Mouse (Mus musculus) forebrain, embryonic 15.5 days (tissue): Measurements from ENCODE around the gene Acap2. TPM values are rescaled to one million over a fixed set of nuclear protein-coding genes. Genes with fewer than 3 reads are reported as not detected.

Experiments
- ATAC-seq: fragments of 200-750 bp; cut with Nextera tagmentation; replicated peaks from 2 replicates; pipeline ENCODE4 v1.8.0; 2017; ENCODE audit warnings: mild to moderate bottlenecking, moderate TSS enrichment, moderate library complexity
- H3K27ac ChIP-seq: fragments of 300-500 bp; sonication (generic); replicated peaks from 2 replicates; pipeline ENCODE4 v1.5.1; 2015; ENCODE audit warnings: mild to moderate bottlenecking, inconsistent platforms
- H3K27me3 ChIP-seq: fragments of 300-500 bp; sonication (generic); 2 replicates; pipeline ENCODE4 v1.6.1; 2015; ENCODE audit warnings: inconsistent platforms
- H3K36me3 ChIP-seq: fragments of 300-500 bp; sonication (generic); 2 replicates; pipeline ENCODE4 v1.6.1; 2015; ENCODE audit warnings: mild to moderate bottlenecking, inconsistent platforms
- H3K4me1 ChIP-seq: fragments of 300-500 bp; sonication (generic); 2 replicates; pipeline ENCODE4 v1.6.1; 2015; ENCODE audit warnings: inconsistent platforms
- H3K4me2 ChIP-seq: fragments of 300-500 bp; sonication (generic); replicated peaks from 2 replicates; pipeline ENCODE4 v1.6.1; 2015; ENCODE audit warnings: mild to moderate bottlenecking, inconsistent platforms
- H3K4me3 ChIP-seq: fragments of 300-500 bp; sonication (generic); 2 replicates; pipeline ENCODE4 v1.5.1; 2015; ENCODE audit warnings: mild to moderate bottlenecking, inconsistent platforms
- H3K9ac ChIP-seq: fragments of 300-500 bp; sonication (generic); replicated peaks from 2 replicates; pipeline ENCODE4 v1.6.1; 2015; ENCODE audit warnings: mild to moderate bottlenecking, inconsistent platforms
- H3K9me3 ChIP-seq: fragments of 300-500 bp; sonication (generic); 2 replicates; pipeline ENCODE4 v1.6.1; 2016; ENCODE audit warnings: inconsistent platforms
- WGBS: fragments of 180-500 bp; shearing (Covaris S2); methylation state at CpG from one replicate; pipeline ENCODE4 v1.1.7; 2015; ENCODE audit warnings: mixed read lengths; 5-methylcytosine and 5-hydroxymethylcytosine counted together
- polyA plus RNA-seq: library from polyadenylated mRNA; unstranded; fragments of >200 nt; fragmentation: Nextera tagmentation; extraction: Ambion mirVana; gene quantifications from 2 replicates; pipeline ENCODE4 v1.2.1, GENCODE M21; 2015

The Acap2 gene
- 14.0 and 14.3 TPM in 2 replicates for polyA plus RNA-seq

DNA sequence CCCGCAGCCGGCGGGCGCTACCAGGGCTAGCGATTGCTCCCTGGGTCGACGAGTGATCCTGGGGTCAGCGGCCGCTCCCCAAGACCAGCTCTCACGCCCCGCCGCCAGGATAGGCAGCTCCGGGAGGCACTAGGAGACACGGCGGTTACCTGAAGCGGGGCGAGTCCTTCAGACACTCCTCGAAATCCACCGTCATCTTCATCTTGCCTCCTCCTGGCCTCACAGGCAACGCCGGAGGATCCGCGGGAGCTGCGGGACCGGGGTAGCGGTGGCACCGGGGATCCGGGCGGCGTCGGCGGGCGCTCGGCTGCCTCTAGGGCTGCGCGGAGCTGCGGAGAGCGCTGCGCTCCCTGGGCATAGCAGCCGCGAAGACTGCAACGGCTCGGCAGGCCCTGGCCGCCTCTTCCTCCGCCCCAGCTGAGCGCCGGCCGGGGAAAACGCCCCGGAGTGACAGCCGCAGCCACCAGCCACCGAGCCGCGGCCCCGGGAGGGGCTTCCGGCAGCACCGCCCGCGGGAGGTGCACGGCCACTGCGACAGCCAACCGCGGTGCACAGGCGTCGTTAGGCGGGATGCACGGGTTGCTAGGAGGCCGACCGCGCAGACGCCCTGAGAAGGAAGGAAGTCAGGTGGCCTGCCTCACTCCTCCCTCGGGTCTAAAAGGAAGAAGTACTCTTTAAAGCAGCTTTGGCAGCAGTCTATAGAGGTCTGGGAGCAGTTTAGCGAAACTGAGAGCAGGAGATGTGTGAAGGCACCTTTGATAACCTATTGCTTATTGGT, at the start of gene Acap2:
TSS of gene Acap2 (minus strand) at position 456 of the 778 bp plus-strand sequence.
- Histone ChIP-seq H3K4me3 (peak within 1 kb of the TSS; percentile 95), H3K27me3 (no peaks in the 10 kb centered on the region), H3K9me3 (no peaks in the 10 kb centered on the region), H3K36me3 (no peaks in the 10 kb centered on the region), H3K27ac (peak within 1 kb of the TSS; percentile 96), H3K9ac (peak within 1 kb of the TSS; percentile 93), H3K4me2 (peak within 1 kb of the TSS; percentile 62), H3K4me1 (peaks cover 22% of the 10 kb centered on the region)
- ATAC-seq, result peak; percentile 100
- WGBS, result under 1% methylated on average over 72 of the region's 73 CpGs

DNA sequence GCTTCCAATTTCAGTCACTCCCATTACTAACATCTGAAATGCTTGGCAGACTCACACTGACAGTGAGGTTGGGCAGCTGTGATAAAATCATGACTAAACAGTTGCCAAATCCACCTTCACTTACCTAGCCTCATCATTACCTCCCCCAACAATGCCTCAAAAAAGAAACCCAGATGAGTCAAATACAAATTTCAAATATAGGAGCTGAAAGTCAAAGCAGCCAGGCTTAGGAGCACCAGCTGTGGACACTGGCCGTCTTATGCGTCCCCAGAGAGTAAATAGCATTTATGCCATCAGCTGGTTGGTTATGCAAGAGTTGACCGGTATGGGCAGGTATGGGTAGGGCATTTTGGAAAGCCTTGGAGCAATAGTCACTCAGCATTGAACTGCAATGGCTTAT, 48.4 kb upstream of the Acap2 start:
- Histone ChIP-seq H3K36me3 (peaks cover 10% of the 10 kb centered on the region; the same call in 1 of the 2 replicates), H3K4me3 (no peak overlapping the region), H3K9me3 (no peaks in the 10 kb centered on the region), H3K27ac (no peak overlapping the region), H3K27me3 (no peaks in the 10 kb centered on the region), H3K4me1 (no peaks in the 10 kb centered on the region), H3K4me2 (no peak overlapping the region), H3K9ac (no peak overlapping the region)
- no peak for ATAC-seq
- 95% methylated on average over 3 of the region's 3 CpGs for WGBS

DNA sequence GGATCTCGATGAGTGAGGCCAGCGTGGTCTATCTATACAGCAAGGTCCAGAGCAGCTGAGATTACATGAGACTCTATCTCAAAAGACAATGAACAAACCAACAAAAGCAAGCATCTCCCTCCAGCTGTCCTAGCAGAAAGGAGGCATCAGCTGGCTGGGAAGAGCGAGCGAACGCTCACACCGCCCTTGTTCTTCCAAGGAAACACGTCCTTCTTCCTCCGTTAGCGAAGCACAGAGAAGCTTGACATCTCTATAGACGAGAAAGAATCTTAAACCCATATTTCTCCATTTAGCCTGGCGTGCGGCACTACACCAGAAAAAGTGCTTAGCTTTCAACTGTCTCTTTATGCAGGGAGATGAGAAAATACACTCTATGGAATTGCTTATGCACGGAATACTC, 47.7 kb upstream of the Acap2 start:
- Histone ChIP-seq H3K9ac (no peak overlapping the region), H3K27ac (no peak overlapping the region), H3K4me2 (no peak overlapping the region), H3K36me3 (peaks cover 10% of the 10 kb centered on the region; the same call in 1 of the 2 replicates), H3K4me1 (no peaks in the 10 kb centered on the region), H3K4me3 (no peak overlapping the region), H3K9me3 (no peaks in the 10 kb centered on the region), H3K27me3 (no peaks in the 10 kb centered on the region)
- whole genome bisulfite sequencing, result 87% methylated on average over 13 of the region's 13 CpGs
- ATAC-seq, result no peak

DNA sequence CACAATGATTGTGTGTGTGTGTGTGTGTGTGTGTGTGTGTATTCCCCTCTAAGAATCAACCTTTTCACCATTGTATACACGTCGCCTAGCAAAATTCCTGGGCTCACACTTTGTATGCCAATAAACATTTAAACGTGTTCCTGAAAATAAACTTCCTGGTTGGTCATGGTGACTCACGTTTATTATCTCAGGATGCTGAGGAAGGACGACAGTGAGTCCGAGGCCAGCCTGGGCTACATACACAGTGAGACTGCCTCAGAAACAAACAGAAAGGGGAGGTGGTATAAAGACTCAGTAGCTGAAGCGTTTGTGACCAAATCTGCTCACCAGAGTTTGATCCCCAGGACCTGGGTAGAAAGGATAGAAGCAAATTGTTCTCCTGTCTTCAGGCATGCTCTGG, 46.4 kb upstream of the Acap2 start:
- WGBS, result 80% methylated on average over 7 of the region's 7 CpGs
- peaks cover 5% of the 10 kb centered on the region; the same call in 1 of the 2 replicates for H3K36me3 ChIP-seq
- H3K27ac ChIP-seq, result no peak overlapping the region
- H3K4me2 ChIP-seq, result no peak overlapping the region
- H3K9ac ChIP-seq, result no peak overlapping the region
- no peak overlapping the region for H3K4me3 ChIP-seq
- ATAC-seq, result no peak
- H3K4me1 ChIP-seq, result 0 out of 2 replicates have a peak, but pooled peaks cover 2% of the 10 kb centered on the region
- no peaks in the 10 kb centered on the region for H3K27me3 ChIP-seq
- no peaks in the 10 kb centered on the region for H3K9me3 ChIP-seq

DNA sequence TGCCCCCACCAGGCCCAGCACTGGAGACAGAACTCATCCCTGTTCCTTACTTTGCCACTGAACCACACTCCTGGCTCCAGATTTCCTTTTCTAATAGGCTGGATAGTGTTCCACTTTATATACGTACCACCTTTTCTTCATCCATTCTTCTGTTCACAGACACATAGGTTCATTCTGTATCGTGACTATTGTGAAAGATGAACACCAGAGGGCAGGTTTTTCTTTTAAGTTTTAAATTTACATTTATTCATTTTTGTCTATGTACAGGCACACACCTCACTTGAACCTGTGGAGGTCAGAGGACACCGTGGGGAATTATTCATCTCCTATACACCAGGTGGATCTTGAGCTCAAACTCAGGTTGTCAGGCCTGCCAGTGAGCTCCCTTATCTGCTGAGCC, 43.0 kb upstream of the Acap2 start:
- H3K27ac ChIP-seq, result no peak overlapping the region
- H3K4me1 ChIP-seq, result 0 out of 2 replicates have a peak, but pooled peaks cover 3% of the 10 kb centered on the region
- no peak overlapping the region for H3K4me3 ChIP-seq
- H3K9ac ChIP-seq, result no peak overlapping the region
- no peak for ATAC-seq
- H3K9me3 ChIP-seq, result no peaks in the 10 kb centered on the region
- no peaks in the 10 kb centered on the region for H3K27me3 ChIP-seq
- H3K36me3 ChIP-seq, result no peaks in the 10 kb centered on the region
- 89% methylated on average over 3 of the region's 3 CpGs for WGBS
- no peak overlapping the region for H3K4me2 ChIP-seq

DNA sequence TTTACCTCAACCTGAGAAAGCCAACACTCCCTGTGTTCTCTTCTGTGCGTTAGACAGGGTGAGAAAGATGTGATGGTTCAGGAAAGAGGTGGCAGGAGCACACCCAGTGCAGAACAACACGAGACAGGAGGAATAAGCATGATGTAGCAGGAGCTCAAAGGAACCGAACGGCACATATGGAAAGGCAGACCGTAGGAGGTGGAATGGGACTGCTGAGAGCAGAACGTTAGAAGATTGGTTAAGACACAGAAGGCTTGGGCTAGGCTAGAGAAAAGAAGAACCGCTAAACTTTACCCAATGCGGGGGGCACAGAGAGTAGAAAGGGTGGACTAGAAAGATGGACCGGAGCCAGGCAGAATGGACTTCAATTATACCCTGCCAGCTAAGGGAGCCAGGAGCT, 40.4 kb upstream of the Acap2 start:
- Histone ChIP-seq H3K4me3 (no peak overlapping the region), H3K9me3 (no peaks in the 10 kb centered on the region), H3K27me3 (no peaks in the 10 kb centered on the region), H3K9ac (no peak overlapping the region), H3K36me3 (no peaks in the 10 kb centered on the region), H3K4me2 (no peak overlapping the region), H3K4me1 (0 out of 2 replicates have a peak, but pooled peaks cover 3% of the 10 kb centered on the region), H3K27ac (no peak overlapping the region)
- no peak for ATAC-seq
- WGBS, result 79% methylated on average over 9 of the region's 9 CpGs

DNA sequence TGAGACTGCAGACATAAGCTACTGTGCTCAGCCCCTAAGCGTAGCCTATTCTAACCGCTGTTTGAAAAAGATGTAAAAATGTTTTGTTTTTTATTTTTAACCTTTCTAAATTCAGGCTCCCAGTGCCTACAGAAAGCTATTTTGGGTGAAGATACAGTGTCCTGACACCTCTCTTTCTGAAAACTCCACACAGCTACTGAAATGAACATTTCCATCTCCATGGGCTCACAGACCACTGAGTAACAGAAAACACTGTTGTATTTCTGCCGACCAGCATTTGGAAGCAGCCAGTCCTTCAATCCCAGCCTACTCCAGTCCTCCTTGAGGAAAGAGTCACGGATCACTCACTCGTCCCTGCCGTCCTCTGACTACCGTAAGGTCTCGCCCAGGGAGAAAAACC, 39.5 kb upstream of the Acap2 start:
- no peak for ATAC-seq
- no peak overlapping the region for H3K4me3 ChIP-seq

DNA sequence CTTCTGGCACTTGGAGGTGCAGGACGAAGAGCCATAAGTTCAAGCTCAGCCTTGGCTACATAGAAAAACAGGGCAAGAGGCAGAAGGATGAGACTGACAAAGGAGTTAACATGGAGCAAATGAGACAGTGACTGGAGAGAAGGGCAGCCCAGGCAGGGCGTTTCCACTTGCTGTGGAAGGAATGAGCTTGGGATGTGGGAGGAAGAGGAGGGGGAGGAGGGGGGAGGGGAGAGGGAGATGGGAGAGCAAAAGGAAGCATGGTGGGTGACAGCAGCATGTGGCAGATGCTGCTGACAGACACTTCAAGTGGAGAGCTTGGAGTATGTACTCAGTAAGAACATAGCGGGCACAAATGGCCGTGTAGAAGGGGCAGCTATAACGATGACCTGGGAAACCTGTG, 37.2 kb upstream of the Acap2 start:
- WGBS, result 85% methylated on average over 5 of the region's 5 CpGs
- no peaks in the 10 kb centered on the region for H3K27me3 ChIP-seq
- no peaks in the 10 kb centered on the region for H3K36me3 ChIP-seq
- H3K4me1 ChIP-seq, result peaks cover 12% of the 10 kb centered on the region
- H3K27ac ChIP-seq, result no peak overlapping the region
- H3K4me3 ChIP-seq, result no peak overlapping the region
- ATAC-seq, result no peak
- no peaks in the 10 kb centered on the region for H3K9me3 ChIP-seq
- no peak overlapping the region for H3K4me2 ChIP-seq
- H3K9ac ChIP-seq, result no peak overlapping the region

More for the DNA sequence above, 39.5 kb upstream of the Acap2 start:
- no peaks in the 10 kb centered on the region for H3K9me3 ChIP-seq
- no peak overlapping the region for H3K27ac ChIP-seq
- H3K9ac ChIP-seq, result no peak overlapping the region
- no peaks in the 10 kb centered on the region for H3K36me3 ChIP-seq
- H3K27me3 ChIP-seq, result no peaks in the 10 kb centered on the region
- 0 out of 2 replicates have a peak, but pooled peaks cover 3% of the 10 kb centered on the region for H3K4me1 ChIP-seq
- WGBS, result 94% methylated on average over 8 of the region's 8 CpGs
- no peak overlapping the region for H3K4me2 ChIP-seq

DNA sequence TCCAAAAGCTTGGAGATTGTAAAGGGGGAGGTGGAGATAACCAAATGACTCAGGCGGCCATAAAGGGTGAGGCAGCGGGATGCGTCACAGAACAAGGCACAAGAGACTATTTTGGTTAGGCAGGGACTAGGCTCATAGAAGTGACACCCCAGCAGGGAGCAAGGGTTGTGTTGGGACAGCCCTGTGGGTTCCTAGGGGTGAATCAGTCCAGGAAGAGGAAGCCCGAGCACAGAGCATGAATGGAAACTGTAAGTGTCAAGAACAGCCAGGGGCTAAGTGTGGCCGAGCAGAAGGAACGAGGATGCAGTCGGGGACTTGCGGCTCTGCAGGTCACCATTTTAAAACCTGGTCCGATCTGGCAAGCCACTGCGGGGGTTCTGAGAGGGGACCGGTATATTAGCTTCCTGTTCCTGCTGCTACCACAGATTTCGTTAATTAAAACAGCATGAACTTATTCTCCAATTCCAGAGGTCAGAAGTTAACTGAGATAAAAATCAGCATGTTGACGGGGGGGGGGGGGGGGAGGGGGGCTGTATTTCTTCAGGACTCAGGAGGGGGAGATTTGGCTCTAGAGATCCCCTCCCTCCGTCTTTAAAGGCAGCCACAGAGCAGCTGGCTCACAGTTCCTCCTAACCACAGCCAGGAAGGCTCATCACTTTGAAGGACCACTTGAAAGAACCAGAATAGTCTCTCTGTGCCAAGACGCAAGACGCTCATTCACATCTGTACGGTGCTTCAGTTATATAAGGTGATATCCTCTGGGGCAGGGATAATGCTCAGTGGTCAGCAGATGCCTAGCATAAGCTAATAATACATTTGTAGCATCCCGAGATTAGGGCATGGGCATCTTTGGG, 34.6 kb upstream of the Acap2 start:
- H3K9me3 ChIP-seq, result no peaks in the 10 kb centered on the region
- 36% methylated on average over 18 of the region's 18 CpGs for WGBS

DNA sequence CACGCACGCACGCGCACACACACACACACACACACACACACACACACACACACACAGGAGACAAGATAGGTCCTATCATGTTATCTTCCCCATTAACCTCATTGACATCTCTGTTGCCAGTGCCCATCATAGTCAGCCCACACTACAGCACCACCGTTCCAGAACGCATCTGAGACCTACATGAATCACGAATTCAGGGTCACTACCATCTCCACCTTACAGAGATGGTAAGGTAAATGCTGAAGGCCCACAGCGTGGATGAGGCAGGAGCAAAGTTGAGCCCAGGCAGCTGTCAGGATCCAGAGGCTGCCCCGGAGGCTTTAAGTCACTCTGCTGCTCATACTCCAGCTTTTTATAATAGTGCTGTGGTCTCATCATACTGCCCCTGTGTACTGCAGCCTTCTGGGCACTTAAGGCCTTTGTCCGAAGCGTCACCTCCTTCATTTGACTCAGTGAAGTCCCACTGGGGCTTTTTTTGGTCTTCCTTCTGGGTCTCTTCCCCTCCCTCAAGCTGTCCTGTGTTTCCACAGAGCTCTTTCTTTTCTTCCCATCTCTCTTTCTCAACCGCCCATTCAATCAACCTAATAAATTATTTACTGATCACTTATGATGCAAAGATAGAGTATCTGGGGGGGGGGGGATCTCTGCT, 33.9 kb upstream of the Acap2 start:
- ATAC-seq, result no peak
- H3K4me1 ChIP-seq, result peaks cover 13% of the 10 kb centered on the region
- H3K36me3 ChIP-seq, result no peaks in the 10 kb centered on the region
- H3K9me3 ChIP-seq, result no peaks in the 10 kb centered on the region
- WGBS, result 80% methylated on average over 12 of the region's 12 CpGs
- no peak overlapping the region for H3K4me2 ChIP-seq
- H3K9ac ChIP-seq, result no peak overlapping the region
- H3K4me3 ChIP-seq, result no peak overlapping the region
- no peaks in the 10 kb centered on the region for H3K27me3 ChIP-seq
- H3K27ac ChIP-seq, result no peak overlapping the region

More for the DNA sequence above, 34.6 kb upstream of the Acap2 start:
- H3K4me3 ChIP-seq, result no peak overlapping the region
- no peaks in the 10 kb centered on the region for H3K36me3 ChIP-seq
- no peak overlapping the region for H3K4me2 ChIP-seq
- H3K4me1 ChIP-seq, result peaks cover 13% of the 10 kb centered on the region
- ATAC-seq, result no peak
- H3K27me3 ChIP-seq, result no peaks in the 10 kb centered on the region
- no peak overlapping the region for H3K9ac ChIP-seq
- no peak overlapping the region for H3K27ac ChIP-seq

DNA sequence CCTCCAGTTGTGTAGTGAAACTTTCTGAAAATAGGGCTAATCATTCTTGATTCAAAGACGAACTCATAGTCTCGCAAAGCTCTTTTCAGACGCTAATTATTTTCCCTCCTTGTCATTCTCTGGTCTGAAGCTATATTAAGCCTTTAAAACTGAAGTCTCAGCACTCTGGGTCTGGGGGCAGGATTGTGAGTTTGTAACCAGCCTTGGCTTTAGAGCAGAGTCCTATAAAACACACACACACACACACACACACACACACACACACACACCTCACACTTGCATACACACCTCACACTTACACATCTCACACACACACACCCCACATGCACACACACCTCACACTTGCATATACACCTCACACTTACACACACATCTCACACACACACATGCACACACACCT, 33.3 kb upstream of the Acap2 start:
- no peak overlapping the region for H3K27ac ChIP-seq
- H3K27me3 ChIP-seq, result no peaks in the 10 kb centered on the region
- WGBS, result 8% methylated on average over 3 of the region's 3 CpGs
- H3K36me3 ChIP-seq, result no peaks in the 10 kb centered on the region
- H3K4me3 ChIP-seq, result no peak overlapping the region
- no peak overlapping the region for H3K9ac ChIP-seq
- H3K4me1 ChIP-seq, result peaks cover 13% of the 10 kb centered on the region
- no peak for ATAC-seq
- H3K4me2 ChIP-seq, result no peak overlapping the region
- H3K9me3 ChIP-seq, result no peaks in the 10 kb centered on the region
